Mouse (Mus musculus) thymus, postnatal 10 days (tissue): ENCODE data around the gene Gm14139.
A peak's percentile ranks its signal among the peaks of the same experiment; 100 is the strongest.
"Not testable (repeated sequence)": the region's sequence is repeated elsewhere in the genome, so short reads cannot be mapped to it uniquely, and the experiment has no call there.

ENCODE experiments used
- DNase-seq, 2 experiments: peaks; one replicate each; pipeline ENCODE4 v3.0.0; 2021; ENCODE audit warnings: low spot score in 2 of 2

Gm14139 gene

GRCm38 (mm10) chr2:150181570-150181999, at the start of gene Gm14139:
Gm14139 (plus strand) TSS chr2:150181755.
- not testable (repeated sequence) for DNase-seq

GRCm38 (mm10) chr2:150132002-150132401, 49.6 kb upstream of the Gm14139 start:
- DNase-seq = not testable (repeated sequence)

GRCm38 (mm10) chr2:150132773-150133172, 48.8 kb upstream of the Gm14139 start:
- no peak for DNase-seq

- peak; percentile 71 to 79 for DNase-seq
Measured at GRCm38 (mm10) chr2:150136435-150136897, 45.1 kb upstream of the Gm14139 start, which contains the start of gene Zfp120. Zfp120 (minus strand) TSS chr2:150136708.

GRCm38 (mm10) chr2:150166703-150167102, 14.9 kb upstream of the Gm14139 start:
- no peak for DNase-seq

- no peak for DNase-seq
Measured at GRCm38 (mm10) chr2:150173833-150174232, 7.7 kb upstream of the Gm14139 start.

GRCm38 (mm10) chr2:150179579-150179978, 2.0 kb upstream of the Gm14139 start, which contains the start of gene Gm10770:
Gm10770 (minus strand) TSS chr2:150179679.
- DNase-seq = not testable (repeated sequence)

- not testable (repeated sequence) for DNase-seq
Measured at GRCm38 (mm10) chr2:150181046-150181445, 509 bp upstream of the Gm14139 start.

GRCm38 (mm10) chr2:150217600-150218362, 36.2 kb downstream of the Gm14139 start, which contains the start of gene Zfp937:
Zfp937 (plus strand) TSS chr2:150218073.
- DNase-seq = peak; percentile 12 to 13

GRCm38 (mm10) chr2:150218363-150218725, 36.8 kb downstream of the Gm14139 start:
- not testable (repeated sequence) for DNase-seq

GRCm38 (mm10) chr2:150223263-150223662, 41.7 kb downstream of the Gm14139 start:
- not testable (repeated sequence) for DNase-seq
